Mouse (Mus musculus) spleen, adult 12 weeks (tissue): Measurements from ENCODE around the gene Stam2.

ENCODE experiments used
- DNase-seq: peaks from one replicate; pipeline ENCODE4 v3.0.0; 2022; ENCODE audit warnings: low spot score

Stam2 gene

DNA sequence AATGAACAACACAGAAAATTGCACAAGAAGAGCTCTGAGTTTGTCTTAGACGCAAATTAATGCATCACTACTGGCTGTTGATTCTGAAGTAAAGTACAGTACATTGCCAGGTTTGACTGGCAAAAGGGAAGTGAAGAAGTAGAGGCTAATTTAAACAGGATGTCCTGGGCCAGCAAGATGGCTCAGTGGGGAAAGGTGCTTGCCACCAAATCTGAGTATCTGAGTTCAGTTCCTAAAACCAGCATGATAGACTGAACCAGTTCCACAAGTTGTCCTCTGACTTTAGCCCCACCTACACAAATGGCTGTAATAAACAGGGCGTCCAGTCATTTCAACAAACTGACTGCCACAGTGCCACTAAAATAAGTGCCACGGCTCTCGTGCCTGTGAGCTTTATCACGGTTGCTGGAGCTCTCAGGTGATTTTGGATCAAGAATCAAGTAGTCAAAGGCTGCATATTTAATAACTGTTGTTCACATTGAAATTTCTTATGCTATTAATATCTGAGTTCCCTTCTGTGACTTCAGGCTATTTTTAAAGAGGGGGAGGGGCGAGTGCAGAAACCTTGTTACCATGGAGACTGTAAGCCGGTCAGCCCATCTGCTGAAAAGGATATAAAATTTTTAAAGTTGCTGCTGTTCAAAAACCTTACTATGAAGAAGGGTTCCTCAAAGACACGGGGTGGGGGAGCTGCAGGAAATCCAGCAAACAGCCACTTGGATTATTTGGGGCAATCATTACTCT lies 94.7 kb downstream of the Stam2 start:
- no peak for DNase-seq

DNA sequence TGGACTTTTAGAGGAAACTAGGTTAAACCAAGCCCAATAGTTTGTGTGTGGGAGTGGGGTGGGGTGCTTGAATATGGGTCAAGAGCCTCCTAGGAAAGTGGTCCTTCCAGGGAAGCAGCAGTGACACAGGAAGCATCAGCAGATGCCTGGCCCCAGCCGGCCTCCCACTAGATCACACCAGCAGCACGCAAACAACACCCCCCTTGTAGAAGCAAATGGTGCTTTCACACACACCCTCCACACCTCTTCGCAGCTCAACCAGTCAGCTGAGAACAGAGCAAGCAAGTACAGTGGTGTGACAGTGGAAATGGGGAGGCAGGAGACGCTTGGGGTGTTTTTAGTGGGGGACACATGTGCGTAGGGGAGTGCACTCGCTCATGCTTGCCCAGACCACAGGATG lies 98.4 kb downstream of the Stam2 start:
- no peak for DNase-seq
